Mouse (Mus musculus) liver, embryonic 12.5 days (tissue): ENCODE results near the gene Syngr2. TPM values are rescaled to one million over a fixed set of nuclear protein-coding genes. Genes with fewer than 3 reads are reported as not detected.

Experiments
- ATAC-seq: fragments of 200-750 bp; cut with Nextera tagmentation; 2 replicates; pipeline ENCODE4 v1.8.0; 2017; ENCODE audit warnings: moderate number of reproducible peaks, mild to moderate bottlenecking, moderate library complexity
- H3K27ac ChIP-seq: fragments of 300-500 bp; sonication (generic); 2 replicates; pipeline ENCODE4 v1.5.1; 2016; ENCODE audit warnings: mild to moderate bottlenecking
- H3K27me3 ChIP-seq: fragments of 300-500 bp; sonication (generic); replicated peaks from 2 replicates; pipeline ENCODE4 v1.6.1; 2016; ENCODE audit warnings: mild to moderate bottlenecking, moderate library complexity
- H3K36me3 ChIP-seq: fragments of 300-500 bp; sonication (generic); 2 replicates; pipeline ENCODE4 v1.6.1; 2016; ENCODE audit warnings: mild to moderate bottlenecking, moderate library complexity
- H3K4me1 ChIP-seq: fragments of 300-500 bp; sonication (generic); 2 replicates; pipeline ENCODE4 v1.6.1; 2016
- H3K4me2 ChIP-seq: fragments of 300-500 bp; sonication (generic); 2 replicates; pipeline ENCODE4 v1.6.1; 2016; ENCODE audit warnings: mild to moderate bottlenecking, moderate library complexity
- H3K4me3 ChIP-seq: fragments of 300-500 bp; sonication (generic); 2 replicates; pipeline ENCODE4 v1.5.1; 2016; ENCODE audit warnings: mild to moderate bottlenecking, moderate library complexity
- H3K9ac ChIP-seq: fragments of 300-500 bp; sonication (generic); 2 replicates; pipeline ENCODE4 v1.6.1; 2016; ENCODE audit warnings: mild to moderate bottlenecking, moderate library complexity
- H3K9me3 ChIP-seq: fragments of 300-500 bp; sonication (generic); replicated peaks from 2 replicates; pipeline ENCODE4 v1.6.1; 2016; ENCODE audit warnings: mild to moderate bottlenecking, moderate library complexity
- WGBS: fragments of 180-500 bp; shearing (Covaris S2); methylation state at CpG from one replicate; pipeline ENCODE4 v1.1.7; 2016; ENCODE audit not compliant: insufficient replicate concordance; 5-methylcytosine and 5-hydroxymethylcytosine counted together
- polyA plus RNA-seq: library from polyadenylated mRNA; unstranded; fragments of >200 nt; fragmentation: Nextera tagmentation; extraction: Ambion mirVana; gene quantifications from 2 replicates; pipeline ENCODE4 v1.2.1, GENCODE M21; 2016

Gene Syngr2
- polyA plus RNA-seq, 1 experiment from 2014 or later = 66.4 TPM

DNA sequence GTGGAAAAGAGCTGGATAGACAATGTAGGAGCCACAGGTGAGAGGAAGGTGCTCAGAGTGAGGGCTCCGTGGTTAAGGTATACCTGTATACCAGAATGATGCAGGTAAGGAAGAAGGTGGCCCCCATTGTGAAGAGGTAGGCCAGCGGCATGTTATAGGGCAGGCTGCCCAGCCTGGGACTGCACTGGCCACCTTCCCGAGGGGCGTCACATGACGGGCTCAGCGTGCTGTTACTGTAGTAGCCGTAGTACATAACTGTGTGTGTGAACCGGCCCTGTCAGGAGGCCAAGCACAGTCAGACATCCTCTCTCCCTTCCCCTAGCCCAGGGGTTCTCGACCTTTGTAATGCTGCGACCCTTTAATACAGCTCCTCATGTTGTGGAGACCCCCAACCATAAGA, 34.5 kb upstream of the Syngr2 start:
- ATAC-seq = no peak
- H3K36me3 ChIP-seq = peaks cover 89% of the 10 kb centered on the region
- H3K4me3 ChIP-seq = no peak overlapping the region
- no peak overlapping the region for H3K4me2 ChIP-seq
- peaks cover 45% of the 10 kb centered on the region for H3K4me1 ChIP-seq
- no peak overlapping the region for H3K27ac ChIP-seq
- WGBS = 89% methylated on average over 10 of the region's 10 CpGs
- H3K27me3 ChIP-seq = no peaks in the 10 kb centered on the region
- H3K9ac ChIP-seq = no peak overlapping the region
- H3K9me3 ChIP-seq = no peaks in the 10 kb centered on the region

DNA sequence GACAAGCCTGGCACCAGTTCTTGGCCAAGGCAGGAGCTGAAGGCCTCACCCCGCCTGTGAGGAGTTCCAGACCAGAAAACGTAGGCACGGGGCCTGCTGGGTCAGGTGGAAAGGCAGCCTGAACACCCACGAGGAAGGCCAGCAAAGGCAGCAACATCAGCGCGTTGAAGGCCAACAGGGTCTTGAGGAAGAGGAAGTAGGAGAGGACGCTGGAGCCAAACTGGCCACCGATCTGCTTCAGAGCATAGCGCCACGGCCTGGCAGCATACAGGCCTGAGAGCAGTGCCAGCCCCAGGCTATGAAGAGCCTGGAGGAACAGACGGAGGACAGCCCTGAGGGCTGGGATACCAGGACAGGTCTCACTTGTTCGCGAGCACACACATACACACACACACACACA, 33.9 kb upstream of the Syngr2 start:
- H3K4me3 ChIP-seq = no peak overlapping the region
- no peak overlapping the region for H3K4me2 ChIP-seq
- no peak for ATAC-seq
- no peaks in the 10 kb centered on the region for H3K9me3 ChIP-seq
- no peak overlapping the region for H3K9ac ChIP-seq
- H3K27ac ChIP-seq = no peak overlapping the region
- H3K4me1 ChIP-seq = peaks cover 45% of the 10 kb centered on the region
- 74% methylated on average over 11 of the region's 13 CpGs for WGBS
- no peaks in the 10 kb centered on the region for H3K27me3 ChIP-seq
- H3K36me3 ChIP-seq = peaks cover 83% of the 10 kb centered on the region

- Histone ChIP-seq H3K4me2 (peak overlapping the region; percentile 2; the same call in 1 of the 2 replicates), H3K27me3 (no peaks in the 10 kb centered on the region), H3K9ac (no peak overlapping the region), H3K9me3 (no peaks in the 10 kb centered on the region), H3K27ac (no peak overlapping the region), H3K4me1 (peaks cover 49% of the 10 kb centered on the region), H3K36me3 (peaks cover 76% of the 10 kb centered on the region), H3K4me3 (no peak overlapping the region)
- no peak for ATAC-seq
- WGBS = 94% methylated on average over 14 of the region's 14 CpGs
These were observed 33.2 kb upstream of the Syngr2 start for GRCm38 (mm10) chr11:117776085-117776792.

DNA sequence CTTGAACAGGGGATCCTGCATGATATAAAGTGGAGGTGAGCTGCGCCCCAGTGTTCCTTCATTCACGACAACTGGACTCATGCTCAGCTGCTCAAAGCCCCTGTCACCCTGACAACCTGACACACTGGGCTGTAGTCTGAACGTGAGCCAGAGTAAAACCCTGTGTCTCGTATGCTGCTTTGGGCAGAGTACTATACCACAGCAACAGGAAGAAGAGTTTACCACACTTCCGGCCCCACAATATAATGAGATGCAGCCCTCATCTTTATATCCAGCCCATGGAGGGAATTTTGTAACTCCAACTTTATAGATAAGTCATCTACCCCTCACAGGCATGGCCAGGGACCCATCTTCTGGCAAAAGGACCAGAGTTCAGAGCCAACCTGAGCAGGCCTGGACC, 32.4 kb upstream of the Syngr2 start:
- peaks cover 58% of the 10 kb centered on the region for H3K4me1 ChIP-seq
- ATAC-seq = no peak
- H3K27ac ChIP-seq = peak overlapping the region; percentile 100

DNA sequence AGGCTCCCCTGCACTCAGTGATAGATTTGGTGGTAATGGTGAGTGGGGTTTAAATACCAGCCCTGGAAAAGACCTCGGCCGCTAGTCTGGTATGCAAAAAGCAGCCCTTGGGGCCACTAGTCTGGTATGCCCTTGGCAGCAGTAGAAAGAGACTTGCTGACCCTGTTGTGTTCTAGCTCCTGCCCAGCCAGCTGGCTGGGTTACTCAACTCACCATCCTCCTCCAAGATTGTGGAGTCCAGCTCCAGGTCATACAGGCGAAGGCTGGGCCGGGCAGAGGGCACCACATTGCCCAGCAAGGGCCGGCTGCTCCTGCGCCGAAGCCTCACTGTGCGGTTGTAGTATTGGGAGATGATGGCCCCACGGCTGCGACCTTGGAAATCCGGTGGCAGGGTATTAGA, 31.4 kb upstream of the Syngr2 start:
- Histone ChIP-seq H3K4me2 (peak overlapping the region; percentile 95), H3K4me1 (peaks cover 64% of the 10 kb centered on the region), H3K4me3 (peak overlapping the region; percentile 92), H3K27me3 (no peaks in the 10 kb centered on the region; the same call in 1 of the 2 replicates), H3K9ac (peak overlapping the region; percentile 90), H3K9me3 (no peaks in the 10 kb centered on the region), H3K36me3 (peaks cover 58% of the 10 kb centered on the region), H3K27ac (peak overlapping the region; percentile 100)
- ATAC-seq = no peak
- WGBS = 92% methylated on average over 11 of the region's 11 CpGs

More for the DNA sequence above, 32.4 kb upstream of the Syngr2 start:
- H3K4me2 ChIP-seq = peak overlapping the region; percentile 95
- no peaks in the 10 kb centered on the region; the same call in 1 of the 2 replicates for H3K27me3 ChIP-seq
- H3K36me3 ChIP-seq = peaks cover 68% of the 10 kb centered on the region
- H3K4me3 ChIP-seq = 0 out of 2 replicates have a peak overlapping the region, but pooled peaks have one; percentile 92
- H3K9ac ChIP-seq = 0 out of 2 replicates have a peak overlapping the region, but pooled peaks have one; percentile 90
- no peaks in the 10 kb centered on the region for H3K9me3 ChIP-seq
- WGBS = 79% methylated on average over 5 of the region's 5 CpGs

DNA sequence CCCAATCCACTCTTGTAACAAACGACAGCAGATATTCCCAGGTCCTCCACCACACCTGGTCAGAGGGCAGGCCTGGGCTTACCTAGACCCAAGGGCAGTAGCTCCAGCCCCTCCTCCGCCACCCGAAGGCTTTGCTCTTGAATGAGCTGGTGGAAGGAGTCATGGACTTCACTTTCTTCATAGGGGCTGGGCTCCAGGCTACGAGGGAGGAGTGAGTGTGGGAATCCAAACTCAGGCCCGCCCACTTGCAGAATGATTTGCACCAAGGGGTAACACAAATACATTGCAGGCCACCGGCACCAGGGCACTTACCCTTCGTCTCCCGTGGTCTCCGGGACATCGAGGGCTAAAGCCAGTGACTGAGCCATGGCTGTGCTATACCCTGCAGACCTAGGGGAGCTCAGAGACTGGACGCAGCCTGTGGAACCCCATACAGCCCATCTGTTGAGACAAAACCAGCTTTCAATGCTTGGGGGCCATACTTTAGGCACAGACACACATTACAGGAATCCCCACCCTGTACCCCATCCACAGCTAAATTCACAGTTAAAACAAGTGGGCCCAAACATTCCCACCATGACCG, 30.5 kb upstream of the Syngr2 start:
- H3K9ac ChIP-seq = peak overlapping the region; percentile 90
- peaks cover 52% of the 10 kb centered on the region for H3K36me3 ChIP-seq
- peak overlapping the region; percentile 100 for H3K27ac ChIP-seq
- H3K9me3 ChIP-seq = no peaks in the 10 kb centered on the region
- WGBS = 33% methylated on average over 12 of the region's 12 CpGs
- H3K4me3 ChIP-seq = peak overlapping the region; percentile 92
- peaks cover 67% of the 10 kb centered on the region for H3K4me1 ChIP-seq
- peak overlapping the region; percentile 95 for H3K4me2 ChIP-seq
- no peaks in the 10 kb centered on the region; the same call in none of the 2 replicates for H3K27me3 ChIP-seq
- no peak for ATAC-seq

DNA sequence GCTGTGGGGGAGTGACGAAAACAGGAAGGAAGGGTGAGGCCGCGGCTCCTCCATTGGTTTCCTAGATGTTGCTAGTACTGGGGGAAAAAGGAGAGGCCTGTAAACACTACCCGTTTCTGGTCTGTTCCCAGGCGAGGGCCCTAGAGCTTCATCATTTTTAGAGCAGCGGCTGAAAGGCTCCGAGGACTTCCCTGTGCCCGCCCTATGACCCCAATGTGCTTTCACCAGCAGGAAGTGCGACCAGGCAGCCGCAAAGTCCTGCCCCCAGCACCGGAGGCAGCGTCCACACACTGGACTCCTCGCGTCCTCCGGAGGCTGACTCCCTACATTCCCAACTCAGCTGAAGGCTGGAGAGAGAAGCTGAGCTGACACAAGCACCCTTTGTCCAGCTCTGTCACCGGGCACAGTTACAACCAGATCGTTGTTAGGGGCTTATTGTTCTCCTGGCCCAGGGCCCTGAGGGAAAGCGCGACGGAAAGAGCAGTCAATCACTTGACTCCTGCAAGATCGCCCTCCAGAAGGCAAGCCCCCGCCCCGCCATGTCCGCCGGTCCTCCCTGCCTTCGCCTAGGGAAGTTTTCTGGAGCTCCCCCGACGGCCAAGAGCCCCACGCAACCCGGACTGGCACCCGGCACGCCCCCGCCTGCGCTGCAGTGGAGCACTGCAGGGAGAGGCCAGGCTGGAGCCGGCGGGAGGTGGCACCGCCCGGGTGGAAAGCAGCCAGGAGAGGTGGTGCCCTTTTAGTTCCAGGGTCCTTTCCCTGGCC, 29.9 kb upstream of the Syngr2 start:
- Histone ChIP-seq H3K9me3 (no peaks in the 10 kb centered on the region), H3K27me3 (no peaks in the 10 kb centered on the region; the same call in none of the 2 replicates), H3K4me3 (peak overlapping the region; percentile 92), H3K9ac (peak overlapping the region; percentile 90), H3K27ac (peak overlapping the region; percentile 100), H3K4me2 (peak overlapping the region; percentile 95), H3K4me1 (peaks cover 74% of the 10 kb centered on the region), H3K36me3 (peaks cover 52% of the 10 kb centered on the region)
- WGBS = under 1% methylated on average over 38 of the region's 38 CpGs
- 0 out of 2 replicates have a peak, but pooled peaks have one; percentile 22 for ATAC-seq

GRCm38 (mm10) chr11:117780199-117780515, 29.3 kb upstream of the Syngr2 start:
- Histone ChIP-seq H3K4me2 (peak overlapping the region; percentile 95), H3K9me3 (no peaks in the 10 kb centered on the region), H3K9ac (peak overlapping the region; percentile 90), H3K4me3 (peak overlapping the region; percentile 92), H3K36me3 (peaks cover 52% of the 10 kb centered on the region), H3K27ac (peak overlapping the region; percentile 100), H3K4me1 (peaks cover 79% of the 10 kb centered on the region), H3K27me3 (no peaks in the 10 kb centered on the region; the same call in none of the 2 replicates)
- WGBS = under 1% methylated on average over 17 of the region's 17 CpGs
- ATAC-seq = peak; percentile 5; the same call in 1 of the 2 replicates

DNA sequence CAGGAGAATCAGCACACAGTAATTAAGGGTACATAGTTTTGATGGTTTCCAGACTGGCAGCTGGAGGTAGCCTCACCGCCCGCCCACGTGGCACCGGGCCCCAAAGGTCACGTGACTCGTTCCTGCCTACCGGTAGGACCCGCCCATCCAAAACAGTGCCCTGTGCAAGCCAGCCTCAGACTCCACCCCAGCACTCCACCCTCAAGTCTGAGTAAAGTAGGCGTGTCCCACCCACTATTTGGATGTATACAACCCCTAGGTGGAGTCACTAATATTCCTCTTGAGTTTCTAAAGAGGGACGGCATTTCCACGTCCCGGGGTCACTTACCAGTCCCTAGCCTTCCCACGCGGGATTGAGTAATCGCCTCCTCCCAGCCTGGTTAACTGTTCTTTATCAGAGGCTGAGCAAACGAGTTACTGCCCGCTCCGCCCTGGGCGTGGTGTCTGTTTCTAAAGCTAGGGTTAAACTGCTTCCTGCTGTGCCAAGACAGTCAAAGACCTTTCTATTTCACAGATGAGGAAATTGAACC, 28.8 kb upstream of the Syngr2 start:
- Histone ChIP-seq H3K27ac (peak overlapping the region; percentile 100), H3K9ac (peak overlapping the region; percentile 90), H3K36me3 (peaks cover 52% of the 10 kb centered on the region), H3K4me3 (peak overlapping the region; percentile 92), H3K27me3 (no peaks in the 10 kb centered on the region; the same call in none of the 2 replicates), H3K9me3 (no peaks in the 10 kb centered on the region), H3K4me1 (peaks cover 82% of the 10 kb centered on the region), H3K4me2 (peak overlapping the region; percentile 95)
- WGBS = under 1% methylated on average over 19 of the region's 19 CpGs
- ATAC-seq = peak; percentile 79

GRCm38 (mm10) chr11:117781199-117781821, 28.2 kb upstream of the Syngr2 start:
- peak overlapping the region; percentile 100 for H3K27ac ChIP-seq
- peak overlapping the region; percentile 92 for H3K4me3 ChIP-seq
- H3K9me3 ChIP-seq = no peaks in the 10 kb centered on the region
- peaks cover 82% of the 10 kb centered on the region for H3K4me1 ChIP-seq
- WGBS = 2% methylated on average over 18 of the region's 18 CpGs
- H3K4me2 ChIP-seq = peak overlapping the region; percentile 95
- ATAC-seq = 0 out of 2 replicates have a peak, but pooled peaks have one; percentile 4
- peak overlapping the region; percentile 90 for H3K9ac ChIP-seq
- H3K27me3 ChIP-seq = no peaks in the 10 kb centered on the region; the same call in none of the 2 replicates
- peaks cover 52% of the 10 kb centered on the region for H3K36me3 ChIP-seq

GRCm38 (mm10) chr11:117781993-117782704, 27.3 kb upstream of the Syngr2 start, which contains the start of the genes Tmc8 and Tmc6:
TSS of gene Tmc8 (plus strand) at chr11:117782076.
TSS of gene Tmc6 (minus strand) at chr11:117782198.
- Histone ChIP-seq H3K27ac (peak within 1 kb of the TSS; percentile 100), H3K4me2 (peak within 1 kb of the TSS; percentile 95), H3K4me1 (peaks cover 81% of the 10 kb centered on the region), H3K36me3 (peaks cover 52% of the 10 kb centered on the region), H3K9ac (peak within 1 kb of the TSS; percentile 90), H3K27me3 (no peaks in the 10 kb centered on the region; the same call in none of the 2 replicates), H3K9me3 (no peaks in the 10 kb centered on the region), H3K4me3 (peak within 1 kb of the TSS; percentile 92)
- ATAC-seq = peak; percentile 69
- WGBS = 3% methylated on average over 24 of the region's 24 CpGs
